Mouse (Mus musculus) left cerebral cortex, postnatal 25 days (tissue): ENCODE data around the gene Arid3b. TPM values are rescaled to one million over a fixed set of nuclear protein-coding genes. Genes with fewer than 3 reads are reported as not detected.

Experiments used
- DNase-seq, 2 experiments: peaks; one replicate each; pipeline ENCODE4 v3.0.0; 2022; ENCODE audit warnings: low spot score in 2 of 2, mixed read lengths in 1 of 2
- intact Hi-C: fragments of 180-260 bp; cut with DNase I; formaldehyde crosslinking; loops from one replicate; pipeline ENCODE4 v1.15.1; 2025
- total RNA-seq, 2 experiments: library from RNA; stranded (reverse); gene quantifications; 2 replicates each; pipeline ENCODE4 v1.2.3; 2021

Arid3b gene
- total RNA-seq, 2 experiments from 2014 or later: 8.7 to 10.7 TPM

DNA sequence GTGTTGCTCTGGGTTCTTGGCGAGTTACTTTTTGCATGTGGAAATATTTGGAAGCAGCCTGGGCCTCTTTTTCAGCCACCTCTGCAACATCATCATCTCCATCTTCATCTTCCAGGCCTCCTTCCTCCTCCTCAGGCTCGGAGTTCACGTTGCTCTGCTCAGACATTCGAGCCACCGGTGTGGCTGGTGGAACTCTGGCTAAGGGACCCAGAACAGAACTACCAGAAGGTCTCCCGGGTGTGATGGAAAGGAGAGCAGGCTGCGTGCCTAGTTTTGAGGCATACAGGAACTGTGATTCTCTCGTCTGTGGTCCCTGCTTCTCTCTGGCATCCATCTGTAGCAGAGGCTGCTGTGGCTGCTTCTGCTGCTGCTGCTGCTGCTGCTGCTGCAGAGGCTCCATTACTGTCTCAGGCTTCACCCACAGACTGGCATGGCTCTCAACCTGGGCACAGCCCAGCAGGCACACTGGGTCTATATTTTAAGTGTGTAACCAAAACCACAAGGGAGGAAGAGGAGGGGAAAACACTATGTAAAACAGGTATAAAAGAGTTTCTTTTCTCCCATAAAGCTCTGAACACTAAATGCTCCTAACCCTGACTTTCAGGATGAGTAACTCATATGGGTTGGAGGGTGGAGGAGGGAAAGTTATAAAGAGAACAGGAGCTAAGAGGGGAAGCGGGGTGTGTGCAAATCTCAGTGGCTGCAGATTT lies 2.7 kb downstream of the Arid3b start:
- DNase-seq: peak in 1 of 2 experiments; percentile 48
- intact Hi-C loops: no loop called here

DNA sequence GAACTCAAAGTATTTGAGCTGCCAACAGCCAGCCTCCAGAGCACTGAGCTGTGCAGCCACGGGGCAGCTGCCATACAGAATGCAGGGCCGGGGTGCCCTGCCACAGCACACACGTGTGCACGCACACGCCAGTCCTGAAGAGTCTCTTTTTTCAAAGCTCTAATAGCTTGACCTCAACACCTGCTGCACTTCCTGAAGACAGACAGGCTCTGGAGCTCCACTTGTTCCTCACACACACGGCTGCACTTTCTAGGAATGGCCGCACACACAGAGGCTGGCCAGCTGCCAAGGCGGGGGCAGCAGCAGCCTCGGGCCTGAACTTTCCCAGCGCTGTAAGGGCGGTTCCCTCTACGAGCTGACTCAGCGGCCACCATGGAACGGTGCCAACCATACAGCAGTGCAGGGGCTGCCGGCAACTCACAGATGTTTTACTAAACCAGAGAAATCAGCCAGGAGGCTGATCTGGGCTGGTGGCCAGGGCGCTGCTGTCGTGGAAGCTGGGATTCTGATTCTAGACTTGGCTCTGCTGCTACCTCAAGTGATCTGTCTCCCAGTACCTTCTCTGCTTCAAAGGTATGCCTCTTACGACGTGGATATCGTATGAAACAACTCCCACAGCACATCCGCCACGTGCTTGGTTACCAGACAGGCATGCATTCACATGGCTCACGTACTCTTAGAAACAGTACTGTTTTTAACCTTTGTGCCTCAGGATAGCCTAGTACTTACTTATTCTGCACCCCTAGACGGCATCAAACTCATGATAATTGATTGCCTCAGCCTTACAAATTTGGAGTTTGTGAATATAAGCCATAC lies 5.1 kb downstream of the Arid3b start:
- intact Hi-C loops: no loop called here
- peak; percentile 91 to 95 for DNase-seq

DNA sequence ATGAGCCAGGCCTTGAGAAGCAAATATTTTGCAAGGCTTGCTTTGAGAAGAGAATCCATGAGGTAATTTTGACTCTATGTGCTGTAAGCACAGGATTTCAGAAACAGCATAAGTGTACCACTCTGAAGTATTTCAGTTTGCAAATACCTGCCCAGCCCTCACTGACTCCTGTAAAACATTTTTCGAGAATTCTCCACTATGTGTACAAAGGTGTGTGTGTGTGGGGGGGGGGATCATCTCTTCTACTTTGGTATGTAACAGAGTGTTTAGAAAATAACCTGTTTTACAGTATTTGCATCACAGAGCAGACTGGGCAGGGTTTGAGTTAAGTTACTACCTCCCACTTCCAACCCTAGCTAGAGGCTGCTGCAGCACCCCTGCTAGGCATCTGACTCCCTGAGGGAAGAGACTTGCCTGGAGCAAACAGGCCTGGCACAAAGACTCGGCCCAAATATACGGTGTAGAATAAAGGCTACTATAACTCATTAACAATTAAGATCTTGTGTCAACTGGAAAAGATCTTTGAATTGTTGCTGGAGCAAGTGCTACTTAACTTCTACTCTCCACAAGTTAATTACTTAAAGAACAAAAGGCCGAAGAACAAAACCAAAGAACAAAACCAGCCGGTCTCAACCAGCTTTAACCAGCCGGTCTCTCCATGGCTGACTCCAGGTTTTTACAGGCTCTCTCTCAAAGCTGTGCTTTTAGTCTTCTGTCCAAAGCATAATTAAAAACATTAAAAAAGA lies 6.6 kb downstream of the Arid3b start:
- no peak for DNase-seq
- intact Hi-C loops: no loop called here

DNA sequence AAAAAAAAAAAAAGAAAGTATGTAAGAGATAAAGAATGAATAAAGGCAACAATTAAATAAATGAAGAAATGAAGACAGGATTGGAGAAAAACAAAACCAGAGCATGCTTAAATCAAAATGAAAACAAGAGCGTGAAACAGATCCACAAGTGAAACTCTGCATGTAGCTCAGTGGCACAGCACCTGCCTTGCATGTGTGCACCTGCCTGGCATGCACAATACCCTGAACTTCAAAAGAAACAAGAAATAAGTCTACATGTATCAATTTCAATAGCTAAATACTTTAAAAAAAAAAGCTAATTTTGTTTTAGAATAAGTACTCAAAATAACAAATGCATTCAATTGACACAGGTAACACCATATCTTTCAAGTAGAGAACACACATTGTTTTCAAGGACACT lies 13.2 kb downstream of the Arid3b start:
- no peak for DNase-seq
- intact Hi-C loops: no loop called here

DNA sequence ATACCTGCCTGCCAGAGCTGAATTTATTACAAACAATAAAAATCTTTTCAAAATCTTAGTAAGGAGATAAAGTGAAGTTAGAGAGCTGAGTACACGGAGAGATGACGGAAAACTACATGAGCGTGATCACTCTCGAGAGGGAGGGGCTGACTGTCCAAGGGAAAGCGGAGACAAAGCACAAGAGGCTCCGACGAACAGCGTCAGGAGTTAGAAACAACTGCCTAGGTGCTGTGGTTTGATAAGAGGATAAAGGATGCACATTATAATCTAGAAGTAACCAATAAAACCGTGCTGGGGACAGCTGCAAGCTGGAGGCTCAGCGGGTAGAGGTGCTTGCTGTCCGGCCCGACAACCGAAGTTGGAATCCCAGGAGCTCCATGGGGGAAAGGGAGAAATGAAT lies 13.8 kb downstream of the Arid3b start:
- intact Hi-C loops: no loop called here
- no peak for DNase-seq

DNA sequence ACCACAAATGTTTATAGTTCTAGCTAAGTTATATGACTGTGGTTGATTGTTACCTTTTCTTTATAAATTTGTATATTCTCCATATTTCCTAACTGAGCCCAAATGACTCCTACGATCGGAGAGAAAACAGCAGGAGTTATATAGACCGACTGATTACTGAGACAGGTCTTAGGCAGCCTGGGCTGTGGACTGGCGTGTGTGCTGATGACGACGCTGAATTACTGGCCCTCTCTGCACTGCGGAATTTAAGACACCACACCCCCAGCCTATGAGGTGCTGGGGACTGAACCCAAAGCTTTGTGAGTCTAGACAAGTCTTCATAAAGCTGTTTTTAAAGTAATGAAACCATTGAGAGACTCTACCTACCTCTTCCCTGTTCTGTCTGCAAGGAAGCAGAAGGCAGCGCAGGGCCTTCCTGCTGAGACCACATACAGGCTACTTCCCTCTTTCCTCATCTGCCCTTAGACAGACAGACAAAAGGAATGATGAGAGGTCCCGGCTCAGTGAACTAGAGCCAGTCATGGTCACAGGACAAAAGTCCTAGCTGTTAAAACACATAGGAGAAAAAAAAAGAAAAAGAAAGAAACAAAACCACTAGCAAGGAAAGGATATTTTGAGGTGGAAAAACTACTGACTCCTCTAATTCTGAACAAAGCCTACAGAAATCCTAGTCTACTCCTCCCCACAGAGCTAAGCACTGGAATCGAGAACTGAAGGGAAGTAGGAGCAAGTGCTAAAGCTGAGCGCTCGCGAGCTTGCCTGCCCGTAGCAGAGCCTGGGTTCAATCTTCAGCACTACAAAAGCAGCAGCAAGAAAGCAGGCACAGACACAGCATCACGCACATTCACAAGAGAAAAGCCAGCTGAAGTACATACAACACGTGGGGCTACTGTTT lies 16.2 kb downstream of the Arid3b start:
- intact Hi-C loops: no loop called here
- peak in 1 of 2 experiments; percentile 59 for DNase-seq

DNA sequence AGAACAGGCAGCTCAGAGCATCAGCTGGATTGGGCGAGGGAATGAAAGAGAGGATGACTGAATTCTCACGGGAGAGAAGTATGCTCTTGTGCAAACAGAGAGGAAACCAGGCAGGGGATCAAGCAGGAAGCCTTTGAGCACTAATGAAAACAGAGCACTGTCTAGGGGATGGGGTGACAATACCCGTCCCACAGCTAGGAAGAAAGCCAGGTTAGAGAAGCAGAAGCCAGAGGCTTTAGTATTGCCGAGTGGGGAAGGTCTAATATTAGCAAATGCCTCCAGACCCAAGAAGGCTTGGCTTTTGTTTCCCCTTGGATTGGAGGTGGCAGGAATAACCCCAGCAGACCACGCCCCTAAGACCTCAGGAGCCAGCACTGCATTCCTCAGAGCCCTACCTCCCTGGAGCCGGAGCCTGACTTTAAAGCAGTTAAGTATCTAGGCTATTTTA lies 19.3 kb downstream of the Arid3b start:
- DNase-seq: no peak
- intact Hi-C loops: no loop called here

DNA sequence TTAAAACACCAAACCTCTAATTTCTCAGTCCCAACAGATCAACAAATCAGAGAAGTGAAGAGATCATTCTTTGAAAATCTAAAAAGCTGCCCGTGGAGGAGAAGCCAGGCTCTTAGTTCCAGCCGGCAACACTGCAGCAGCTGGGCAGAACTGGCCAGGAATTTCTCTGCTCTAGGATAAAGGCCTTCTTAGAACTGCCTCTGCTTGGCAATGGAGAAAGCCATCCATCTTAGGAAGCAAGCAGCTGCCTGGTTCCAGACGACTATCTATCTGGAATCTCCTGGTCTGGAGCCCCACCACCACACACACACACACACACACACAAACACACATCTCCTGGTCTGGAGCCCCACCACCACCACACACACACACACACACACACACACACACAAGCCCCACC lies 21.7 kb downstream of the Arid3b start:
- intact Hi-C loops: no loop called here
- no peak for DNase-seq

DNA sequence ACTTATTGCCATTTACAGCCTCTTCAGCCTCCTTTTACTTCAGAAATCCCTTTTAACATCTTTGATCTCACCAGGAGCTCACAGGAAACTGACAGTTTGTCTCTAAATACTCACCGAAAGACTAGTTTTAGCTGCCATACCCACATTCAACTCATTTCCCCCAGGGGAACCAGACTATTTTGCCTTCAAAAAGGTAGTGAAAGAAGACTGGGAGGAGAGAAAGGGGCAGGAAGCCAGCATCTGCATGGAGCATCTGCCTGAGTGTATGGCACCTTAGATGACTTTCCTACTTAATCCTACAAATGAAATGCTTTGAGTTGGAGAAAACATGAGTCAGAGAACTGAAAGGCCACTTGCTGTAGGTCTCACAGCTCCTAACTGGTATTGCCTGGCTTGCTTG lies 22.6 kb downstream of the Arid3b start:
- intact Hi-C loops: no loop called here
- DNase-seq: no peak

DNA sequence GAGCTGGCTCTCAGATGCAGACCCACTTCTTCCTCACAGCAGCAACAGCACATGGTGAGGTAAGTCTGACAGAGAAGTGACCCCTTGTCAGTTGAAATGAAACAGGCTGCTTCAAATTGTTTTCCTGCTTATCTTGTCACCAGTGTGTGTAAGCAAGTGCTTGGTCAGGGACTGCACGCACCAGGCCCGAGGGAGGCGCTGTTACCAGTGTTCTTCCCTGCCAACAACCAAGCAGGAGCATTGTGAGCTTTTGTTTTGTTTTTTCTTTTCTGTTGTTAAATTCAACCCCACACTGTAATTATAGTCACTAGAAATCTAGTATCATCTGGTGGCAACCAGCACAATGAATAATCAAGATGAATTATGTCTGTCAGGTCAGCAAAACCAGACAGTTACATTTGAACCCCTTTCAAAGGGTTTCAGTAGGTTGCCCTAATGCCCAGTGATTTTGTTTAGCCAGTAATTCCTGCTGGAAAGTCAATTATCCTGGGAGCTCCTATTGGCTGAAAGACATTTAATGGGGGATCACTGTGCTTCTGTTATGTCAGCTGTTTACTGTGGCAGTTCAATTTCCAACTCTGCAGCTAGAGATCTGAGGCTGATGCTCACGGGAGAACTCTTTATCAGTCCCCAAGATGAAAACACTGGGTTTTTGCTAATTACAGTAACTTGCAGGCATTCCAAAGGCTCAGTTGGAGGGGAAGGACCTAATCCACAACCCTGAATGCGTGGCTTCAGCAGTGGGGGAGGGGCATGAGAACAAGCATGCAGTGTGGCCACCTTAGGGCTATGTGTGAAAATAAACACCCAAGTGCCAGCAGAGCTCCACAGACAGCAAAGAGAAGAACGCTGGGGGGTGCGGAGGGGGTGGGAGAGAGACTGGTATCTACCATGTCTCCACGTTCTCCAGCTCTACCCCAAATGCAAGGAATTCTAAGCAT lies 24.5 kb downstream of the Arid3b start:
- intact Hi-C loops: no loop called here
- DNase-seq: no peak

DNA sequence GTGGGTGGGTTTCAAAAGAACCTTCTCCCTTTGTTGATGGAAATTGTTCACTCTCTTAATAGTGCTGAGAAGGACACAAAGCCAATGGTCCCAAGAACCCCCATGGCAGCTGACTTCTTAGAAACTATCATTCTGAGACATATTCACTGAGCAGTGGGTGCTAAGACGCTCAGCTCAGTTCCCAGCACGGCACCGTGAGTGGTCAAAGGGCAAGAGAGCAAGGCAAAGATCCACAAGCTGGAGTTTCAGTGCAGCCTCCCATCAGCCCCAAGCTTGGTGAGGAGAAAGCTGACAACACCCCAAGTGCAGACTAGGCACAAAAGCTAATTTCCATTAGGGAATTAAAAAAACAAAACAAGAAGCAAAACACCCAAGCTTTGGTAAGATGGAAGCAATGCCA lies 25.9 kb downstream of the Arid3b start:
- intact Hi-C loops: no loop called here
- DNase-seq: no peak

DNA sequence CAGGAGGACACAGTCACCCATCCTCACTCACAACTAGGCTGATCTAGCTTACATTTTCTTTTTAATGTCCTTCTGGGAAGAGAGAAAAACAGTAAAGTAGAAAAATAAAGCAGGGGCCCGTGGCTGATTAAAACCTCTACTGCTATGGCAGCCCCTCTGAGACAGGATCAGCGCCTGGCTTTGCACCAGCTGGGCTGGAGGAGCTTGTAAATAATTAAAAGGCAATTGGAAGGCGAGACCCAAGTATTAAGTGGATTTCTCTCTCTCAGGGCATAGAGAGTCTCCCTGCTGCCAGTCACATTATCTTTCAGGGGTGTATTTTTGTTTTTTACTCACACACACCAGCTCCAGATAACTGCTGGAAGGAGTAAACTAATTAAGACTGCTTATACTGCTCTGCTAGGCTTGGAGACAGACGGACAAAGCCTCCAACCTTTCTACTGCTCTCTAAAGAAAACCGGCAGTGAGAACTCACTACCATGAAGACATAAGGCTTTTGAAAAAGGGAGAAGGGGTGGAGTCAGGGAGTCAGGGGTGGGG lies 27.8 kb downstream of the Arid3b start:
- no peak for DNase-seq
- intact Hi-C loops: no loop called here

DNA sequence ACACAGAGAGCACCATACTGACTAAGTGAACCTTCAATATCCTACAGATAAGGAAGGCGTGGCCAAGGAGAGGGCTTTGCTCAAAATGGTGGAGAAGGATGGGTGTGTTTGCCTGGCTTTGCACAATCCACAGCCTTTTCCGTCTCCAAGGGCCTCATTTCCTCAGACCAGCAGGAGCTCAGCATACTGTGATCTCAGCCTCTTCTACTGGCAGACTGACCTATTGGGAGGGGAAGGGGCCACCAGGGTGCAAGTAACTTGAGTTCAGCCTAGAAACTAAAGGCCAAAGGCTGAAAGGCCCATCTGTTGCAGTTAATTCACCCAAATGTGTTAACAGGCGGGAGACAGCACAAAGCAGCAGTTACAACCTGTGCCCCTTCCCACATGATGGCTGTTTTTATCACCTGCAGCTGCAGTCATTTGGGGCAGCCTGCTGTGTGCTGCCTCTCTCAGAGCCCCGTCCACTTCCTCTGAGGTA lies 29.4 kb downstream of the Arid3b start:
- DNase-seq: no peak
- intact Hi-C loops: no loop called here

DNA sequence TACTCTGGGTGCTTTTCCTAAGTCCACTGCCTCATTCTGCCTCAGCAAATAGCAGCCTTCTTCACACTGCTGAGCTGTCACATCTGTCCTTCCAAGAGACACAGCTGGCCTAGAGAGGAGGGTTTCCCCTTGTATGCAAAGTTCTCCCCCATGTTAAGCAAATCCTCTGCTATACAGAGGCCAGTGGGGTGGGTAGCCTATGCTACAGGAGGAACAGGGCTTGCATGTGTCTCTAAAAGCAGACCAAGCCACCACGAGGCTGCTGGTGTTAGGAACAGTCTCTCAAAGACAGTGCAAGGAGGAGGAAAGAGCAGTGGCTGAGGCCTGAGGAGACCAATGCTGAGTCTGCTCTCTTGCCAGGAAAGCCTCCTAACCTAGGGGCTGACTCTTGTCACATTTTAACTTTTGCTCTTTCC lies 30.5 kb downstream of the Arid3b start:
- intact Hi-C loops: no loop called here
- DNase-seq: no peak

DNA sequence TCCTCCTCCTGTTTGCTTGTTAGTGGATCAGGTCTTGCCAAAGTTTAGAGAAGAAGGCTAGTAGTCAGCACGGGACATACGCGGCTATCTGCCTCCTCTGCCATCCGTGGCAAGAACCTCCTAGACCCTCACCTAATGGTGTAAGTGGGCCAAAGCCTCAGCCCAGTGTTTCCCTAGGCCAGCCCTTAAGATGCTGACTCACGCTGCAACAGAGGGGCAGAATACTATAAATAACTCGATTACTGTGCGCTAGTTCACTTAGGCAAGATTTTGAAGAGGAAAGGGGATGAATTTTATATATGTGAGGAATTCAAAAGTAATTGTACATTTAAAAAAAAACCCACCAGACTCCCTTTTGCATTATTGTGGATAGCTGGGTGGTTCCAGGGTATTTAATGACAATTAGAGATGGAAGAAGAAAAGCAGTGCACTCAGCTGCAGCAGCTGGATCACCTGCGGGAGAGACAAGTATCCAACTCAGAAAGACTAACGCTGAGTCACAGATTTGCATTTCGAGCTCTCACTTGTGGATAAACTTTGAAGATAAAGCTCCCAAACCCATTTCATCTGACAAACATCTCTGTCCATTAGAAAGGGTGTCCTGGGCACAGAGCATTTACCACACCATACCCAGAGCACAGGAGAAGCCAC lies 31.4 kb downstream of the Arid3b start:
- intact Hi-C loops: no loop called here
- DNase-seq: no peak

DNA sequence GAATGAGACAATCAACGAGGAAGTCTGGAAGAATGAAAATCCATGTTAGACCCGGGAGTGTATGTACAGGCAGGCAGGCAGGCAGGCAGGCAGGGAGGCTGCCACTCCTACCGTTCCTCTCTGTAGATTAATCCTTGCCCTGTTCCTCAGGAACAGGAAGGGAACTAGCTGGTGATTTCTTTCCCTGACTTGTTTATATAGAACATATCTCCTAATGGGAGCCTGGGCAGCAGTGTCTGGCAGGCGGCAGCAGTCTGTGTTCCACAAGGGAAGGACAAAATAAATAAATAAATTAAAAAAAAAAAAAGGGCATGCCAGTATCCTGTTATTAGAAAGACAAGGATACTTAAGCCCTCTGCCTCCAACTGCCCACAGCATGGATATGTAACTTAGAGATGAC lies 32.8 kb downstream of the Arid3b start:
- no peak for DNase-seq
- intact Hi-C loops: no loop called here

DNA sequence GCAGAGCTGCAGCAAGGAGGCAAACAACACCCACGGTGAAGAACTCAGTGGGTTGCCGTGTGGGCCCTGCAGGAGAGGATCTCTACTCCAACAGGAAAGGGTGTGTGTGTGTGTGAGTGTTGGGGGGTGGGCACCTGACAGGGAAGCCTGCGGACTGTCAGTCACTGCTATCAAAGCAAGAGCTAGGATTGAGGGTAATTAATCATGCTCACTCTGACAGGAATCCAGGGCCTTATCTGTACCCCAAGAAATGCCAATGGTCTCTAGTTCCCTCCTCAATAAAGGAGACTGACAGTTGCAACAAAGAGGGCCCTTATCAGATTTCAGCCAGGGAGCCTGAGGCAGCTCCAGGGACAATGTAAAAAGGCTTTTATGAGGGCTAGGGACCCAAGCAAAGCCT lies 33.5 kb downstream of the Arid3b start:
- peak in 1 of 2 experiments; percentile 49 for DNase-seq
- intact Hi-C loops: no loop called here
